Mouse (Mus musculus): ENCODE data around the gene Ngfr. TPM values are rescaled to one million over a fixed set of nuclear protein-coding genes. Genes with fewer than 3 reads are reported as not detected.

Ngfr gene
- polyA plus RNA-seq (2012; rRNA removed): 9.7 and 10.0 TPM in 2 replicates

DNA sequence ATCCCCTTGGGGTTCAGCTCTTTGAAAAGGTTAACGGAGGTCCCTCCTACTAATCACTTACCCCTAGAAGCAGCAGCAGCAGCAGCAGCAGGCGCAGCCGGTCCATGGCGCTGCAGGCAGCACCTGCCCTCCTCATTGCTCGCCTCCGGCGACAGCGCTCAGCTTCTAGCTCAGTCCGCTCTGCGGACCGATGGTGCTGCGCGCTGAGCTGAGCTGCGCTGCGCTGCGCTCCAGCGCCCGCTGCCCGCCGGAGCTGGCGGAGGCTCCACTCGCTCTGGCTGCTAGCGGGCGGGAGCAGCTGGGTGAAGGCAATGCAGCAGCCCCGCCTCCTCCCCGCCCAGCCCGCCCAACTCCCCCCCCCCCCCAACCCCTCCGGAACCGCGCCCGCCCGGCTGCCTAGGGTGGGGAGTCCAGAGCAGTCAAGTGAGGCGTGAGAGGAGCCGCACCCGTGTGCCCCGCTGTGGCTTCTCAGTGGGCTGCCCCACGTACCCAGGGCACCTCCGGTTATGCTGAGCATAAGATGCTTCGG is at the start of gene Ngfr:
Gene Ngfr (minus strand): TSS at position 313 of the 529 bp plus-strand sequence.

Other genes with a start within 250 kb of the Ngfr start
- 55.3 and 79.9 TPM in 2 replicates for gene Slc35b1, start 203.0 kb downstream of the Ngfr start, polyA plus RNA-seq (2012; rRNA removed)
- 28.8 and 30.9 TPM in 2 replicates for gene Spop, start 173.7 kb downstream of the Ngfr start, polyA plus RNA-seq (2012; rRNA removed)
- gene Nxph3, start 73.2 kb downstream of the Ngfr start, polyA plus RNA-seq (2012; rRNA removed): 1.9 and 2.3 TPM in 2 replicates
- gene Phb, start 79.2 kb upstream of the Ngfr start, polyA plus RNA-seq (2012; rRNA removed): 67.1 and 70.8 TPM in 2 replicates
- gene Zfp652, start 124.9 kb upstream of the Ngfr start, polyA plus RNA-seq (2012; rRNA removed): 18.1 and 19.4 TPM in 2 replicates
- gene B130006D01Rik, start 135.9 kb upstream of the Ngfr start, polyA plus RNA-seq (2012; rRNA removed): not detected in 2 replicates
- 80.3 and 114 TPM in 2 replicates for gene Phospho1, start 236.8 kb upstream of the Ngfr start, polyA plus RNA-seq (2012; rRNA removed)
- 2.2 and 2.9 TPM in 2 replicates for gene Gngt2, start 249.5 kb upstream of the Ngfr start, polyA plus RNA-seq (2012; rRNA removed)